Mouse (Mus musculus) gastrocnemius, adult 2 months (tissue): Measurements from ENCODE around the gene Ccdc155. TPM values are rescaled to one million over a fixed set of nuclear protein-coding genes. Genes with fewer than 3 reads are reported as not detected.
A peak's percentile ranks its signal among the peaks of the same experiment; 100 is the strongest.

Experiments
- DNase-seq: peaks from one replicate; pipeline ENCODE4 v3.0.0; 2022
- H3K27ac ChIP-seq: fragments of 200-600 bp; 2 replicates; pipeline ENCODE4 v1.8.1; 2022; ENCODE audit warnings: mild to moderate bottlenecking
- H3K4me3 ChIP-seq: fragments of 200-600 bp; 2 replicates; pipeline ENCODE4 v1.8.1; 2022; ENCODE audit warnings: mild to moderate bottlenecking, moderate library complexity
- CTCF ChIP-seq: fragments of 200-600 bp; IDR thresholded peaks from 2 replicates; pipeline ENCODE4 v1.8.1; 2022; ENCODE audit warnings: antibody characterized with exemption, mild to moderate bottlenecking, moderate library complexity
- intact Hi-C: fragments of 180-260 bp; cut with DNase I; formaldehyde crosslinking; loops from one replicate; pipeline ENCODE4 v1.15.1; 2025
- total RNA-seq, 2 experiments: library from RNA; stranded (reverse); gene quantifications; 2 replicates each; pipeline ENCODE4 v1.2.3; 2021

Gene Ccdc155
- total RNA-seq, 2 experiments from 2014 or later, result not detected

GRCm38 (mm10) chr7:45215673-45216441 lies 11.2 kb upstream of the Ccdc155 start, which contains the start of gene Tead2:
Tead2 (plus strand) TSS chr7:45215753.
- Histone ChIP-seq H3K4me3 (peak within 1 kb of the TSS; percentile 79), H3K27ac (peak within 1 kb of the TSS; percentile 76)
- no peak for TF ChIP-seq CTCF
- intact Hi-C loops, result no loop called here
- DNase-seq, result peak; percentile 62

GRCm38 (mm10) chr7:45213708-45214107 lies 9.0 kb upstream of the Ccdc155 start:
- no peak overlapping the region for H3K4me3 ChIP-seq
- intact Hi-C loops, result no loop called here
- no peak for DNase-seq
- TF ChIP-seq CTCF, result no peak
- H3K27ac ChIP-seq, result no peak overlapping the region

- no peak overlapping the region for H3K27ac ChIP-seq
- no peak overlapping the region for H3K4me3 ChIP-seq
- TF ChIP-seq CTCF, result no peak
These were observed 7.7 kb upstream of the Ccdc155 start for GRCm38 (mm10) chr7:45212356-45212755.

GRCm38 (mm10) chr7:45211851-45212251 lies 7.2 kb upstream of the Ccdc155 start, which contains the start of gene Dkkl1:
Dkkl1 (minus strand) TSS chr7:45212147.
- no peak within 1 kb of the TSS for H3K27ac ChIP-seq
- H3K4me3 ChIP-seq, result no peak within 1 kb of the TSS
- TF ChIP-seq CTCF, result no peak
- intact Hi-C loops, result no loop called here
- no peak for DNase-seq

More at GRCm38 (mm10) chr7:45212356-45212755, 7.7 kb upstream of the Ccdc155 start:
- no peak for DNase-seq
- intact Hi-C loops, result no loop called here

GRCm38 (mm10) chr7:45211070-45211469 lies 6.4 kb upstream of the Ccdc155 start:
- no peak for TF ChIP-seq CTCF
- H3K27ac ChIP-seq, result no peak overlapping the region
- no peak overlapping the region for H3K4me3 ChIP-seq
- DNase-seq, result no peak
- intact Hi-C loops, result no loop called here

GRCm38 (mm10) chr7:45208260-45208659 lies 3.6 kb upstream of the Ccdc155 start:
- Histone ChIP-seq H3K27ac (no peak overlapping the region), H3K4me3 (no peak overlapping the region)
- peak; percentile 13; the same call in 1 of the 2 replicates for TF ChIP-seq CTCF
- intact Hi-C loops, result no loop called here
- DNase-seq, result no peak

GRCm38 (mm10) chr7:45202654-45203053 lies 2.0 kb downstream of the Ccdc155 start:
- intact Hi-C loops, result no loop called here

GRCm38 (mm10) chr7:45198961-45199360 lies 5.7 kb downstream of the Ccdc155 start:
- no peak for TF ChIP-seq CTCF
- intact Hi-C loops, result loop anchor here (1.0 to 2.0 kb wide), 2 partner anchors 37 to 120 kb away; no protein-coding TSS in a partner anchor
- no peak for DNase-seq
- Histone ChIP-seq H3K27ac (no peak overlapping the region), H3K4me3 (no peak overlapping the region)

More at GRCm38 (mm10) chr7:45202654-45203053, 2.0 kb downstream of the Ccdc155 start:
- no peak for TF ChIP-seq CTCF
- no peak for DNase-seq
- Histone ChIP-seq H3K27ac (no peak overlapping the region), H3K4me3 (no peak overlapping the region)

- Histone ChIP-seq H3K27ac (no peak overlapping the region), H3K4me3 (no peak overlapping the region)
- DNase-seq, result peak; percentile 88
- peak; percentile 84 for TF ChIP-seq CTCF
- intact Hi-C loops, result loop anchor here (1.0 to 2.0 kb wide), 2 partner anchors 36 to 120 kb away; no protein-coding TSS in a partner anchor
These were observed 6.3 kb downstream of the Ccdc155 start for GRCm38 (mm10) chr7:45198435-45198834.

GRCm38 (mm10) chr7:45196994-45197393 lies 7.7 kb downstream of the Ccdc155 start:
- no peak for TF ChIP-seq CTCF
- DNase-seq, result no peak
- Histone ChIP-seq H3K27ac (no peak overlapping the region), H3K4me3 (no peak overlapping the region)
- intact Hi-C loops, result no loop called here

GRCm38 (mm10) chr7:45196176-45196535 lies 8.5 kb downstream of the Ccdc155 start:
- intact Hi-C loops, result no loop called here
- no peak for TF ChIP-seq CTCF

GRCm38 (mm10) chr7:45195341-45196175 lies 9.1 kb downstream of the Ccdc155 start:
- H3K27ac ChIP-seq, result peak overlapping the region; percentile 74
- intact Hi-C loops, result no loop called here
- DNase-seq, result peak; percentile 74
- no peak overlapping the region for H3K4me3 ChIP-seq
- no peak for TF ChIP-seq CTCF

More at GRCm38 (mm10) chr7:45196176-45196535, 8.5 kb downstream of the Ccdc155 start:
- no peak overlapping the region for H3K4me3 ChIP-seq
- H3K27ac ChIP-seq, result peak overlapping the region; percentile 74
- no peak for DNase-seq
